Comparison of ENCODE assay signal across 12 mouse cellular contexts in the genomic region with DNA sequence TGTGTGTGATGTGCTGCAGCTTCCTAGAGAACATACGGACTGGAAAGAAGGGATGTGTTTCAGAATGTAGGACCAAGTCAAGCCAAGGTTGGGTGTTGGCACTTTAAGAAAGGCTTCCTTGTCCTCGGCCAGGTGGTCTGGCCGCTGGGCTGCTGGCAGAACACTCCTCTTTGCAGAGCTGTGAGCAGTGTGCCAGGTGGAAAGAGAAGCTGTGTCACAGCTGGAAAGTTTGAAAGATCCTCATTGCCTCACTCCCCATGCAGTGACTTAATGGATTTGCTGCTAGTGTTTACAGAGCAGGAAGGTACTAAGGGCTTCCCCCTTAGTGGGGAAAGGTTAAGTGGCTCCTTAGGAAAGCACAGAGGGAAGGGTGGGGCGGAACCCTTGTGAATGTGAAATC.
A peak's percentile ranks its signal among the peaks of the same experiment; 100 is the strongest.
DNase-seq lines count a peak whose midpoint lies in the region; ATAC-seq lines count a peak whose summit lies in the region.
"Had no signal": no experiment of that assay in that cellular context is flagged by ENCODE, and none has a peak within 500 bp of the region (broad histone marks: within the 10 kb centered on the region; RNA-seq: fewer than 3 reads in every experiment).

No protein-coding gene starts in this region.

- no peak overlapping the region for H3K4me3 ChIP-seq in intestine, embryonic 15.5 days (replicated peaks)
- H3K4me3 ChIP-seq: forebrain, embryonic 12.5 days; heart, embryonic 15.5 days; lung, embryonic 15.5 days had no signal

- H3K9ac ChIP-seq in intestine, embryonic 15.5 days, result no peak overlapping the region
- H3K9ac ChIP-seq: forebrain, embryonic 12.5 days; heart, embryonic 15.5 days; lung, embryonic 15.5 days had no signal

- peak; percentile 46 for ATAC-seq in intestine, embryonic 15.5 days

- H3K4me1 ChIP-seq in intestine, embryonic 15.5 days (replicated peaks), result no peaks in the 10 kb centered on the region
- H3K4me1 ChIP-seq: forebrain, embryonic 12.5 days; heart, embryonic 15.5 days; lung, embryonic 15.5 days had no signal

- H3K9me3 ChIP-seq in intestine, embryonic 15.5 days, result no peaks in the 10 kb centered on the region
- H3K9me3 ChIP-seq: forebrain, embryonic 12.5 days; heart, embryonic 15.5 days; lung, embryonic 15.5 days had no signal

- WGBS in intestine, embryonic 15.5 days, result 46% methylated on average over 4 of the region's 4 CpGs

- no peak overlapping the region for H3K4me2 ChIP-seq in intestine, embryonic 15.5 days (replicated peaks)
- H3K4me2 ChIP-seq: forebrain, embryonic 12.5 days; heart, embryonic 15.5 days; lung, embryonic 15.5 days had no signal

- no peak overlapping the region for H3K27ac ChIP-seq in intestine, embryonic 15.5 days
- H3K27ac ChIP-seq: forebrain, embryonic 12.5 days; heart, embryonic 15.5 days; lung, embryonic 15.5 days had no signal

- intact Hi-C loops in heart, postnatal 14 days (cut with DNase I), result no loop called here

- peak; percentile 16 to 28 for DNase-seq in heart, postnatal 14 days
- no peak for DNase-seq in heart, adult 8-10 months (ENCODE audit: low spot score)
- peak; percentile 6 for DNase-seq in ZHBTc4 (ENCODE audit: low read depth, low spot score)
- DNase-seq in thymus, adult 18-20 months, result peak; percentile 47 to 55
- no peak for DNase-seq in urinary bladder, postnatal 36 days (ENCODE audit: low spot score in 2 of 2)
- no peak for DNase-seq in layer of hippocampus, adult 18-20 months (ENCODE audit: low spot score in 2 of 2)
- DNase-seq in embryo, embryonic 10 days (ENCODE audit: low spot score), result no peak
- DNase-seq: kidney, adult 9 months had no signal

- H3K27me3 ChIP-seq in intestine, embryonic 15.5 days (replicated peaks), result no peaks in the 10 kb centered on the region
- H3K27me3 ChIP-seq: forebrain, embryonic 12.5 days; heart, embryonic 15.5 days; lung, embryonic 15.5 days had no signal

- H3K36me3 ChIP-seq in intestine, embryonic 15.5 days, result no peaks in the 10 kb centered on the region
- H3K36me3 ChIP-seq: forebrain, embryonic 12.5 days; heart, embryonic 15.5 days; lung, embryonic 15.5 days had no signal

Comparison
In these comparisons a context has a peak if more than half of its experiments do, and no peak if none do; other contexts are left out.
1. DNase-seq: peak in heart, postnatal 14 days (2 of 2), ZHBTc4 (single experiment) and thymus, adult 18-20 months (2 of 2); none in heart, adult 8-10 months (single experiment), urinary bladder, postnatal 36 days (0 of 2), layer of hippocampus, adult 18-20 months (0 of 2) and embryo, embryonic 10 days (single experiment).